Mouse (Mus musculus) frontal cortex, adult (tissue): ENCODE measurements around the gene Stab1.

Source experiments
- ATAC-seq: cut with Nextera tagmentation; 2 replicates; pipeline ENCODE4 v1.9.2; 2017; ENCODE audit warnings: mild to moderate bottlenecking, moderate library complexity, mixed read lengths; ENCODE audit not compliant: low TSS enrichment

The Stab1 gene

DNA sequence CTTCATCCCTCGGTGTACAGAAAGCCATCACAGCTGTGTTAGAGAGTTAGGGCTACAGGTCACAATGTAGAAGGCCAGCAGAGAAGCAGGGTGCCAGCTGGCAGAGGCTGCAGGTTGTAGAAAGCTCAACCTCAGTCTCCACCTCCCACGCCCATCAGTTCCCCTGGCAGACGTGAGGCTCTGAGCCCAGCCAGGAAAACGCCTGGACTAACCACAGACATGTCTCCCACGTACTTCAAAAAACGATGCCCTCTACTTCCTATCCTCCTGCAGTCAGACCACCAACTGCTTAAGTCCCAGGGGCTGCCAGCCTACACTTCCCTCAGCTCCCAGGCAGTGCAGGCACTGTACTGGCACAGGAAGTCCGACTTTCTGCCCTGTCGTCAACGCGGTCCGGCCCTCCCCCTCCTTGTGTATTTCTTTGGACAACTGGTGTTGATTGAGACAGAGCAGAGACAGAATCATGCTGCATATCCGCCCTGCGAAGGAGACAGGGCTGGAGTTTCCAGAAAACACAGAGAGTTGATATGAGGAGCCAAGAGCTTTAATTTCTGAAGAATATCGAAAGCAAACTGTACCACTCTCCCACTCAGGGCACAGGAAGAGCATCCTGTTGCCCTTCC is 26.6 kb upstream of the Stab1 start:
- ATAC-seq: 0 out of 2 replicates have a peak, but pooled peaks have one; percentile 25

DNA sequence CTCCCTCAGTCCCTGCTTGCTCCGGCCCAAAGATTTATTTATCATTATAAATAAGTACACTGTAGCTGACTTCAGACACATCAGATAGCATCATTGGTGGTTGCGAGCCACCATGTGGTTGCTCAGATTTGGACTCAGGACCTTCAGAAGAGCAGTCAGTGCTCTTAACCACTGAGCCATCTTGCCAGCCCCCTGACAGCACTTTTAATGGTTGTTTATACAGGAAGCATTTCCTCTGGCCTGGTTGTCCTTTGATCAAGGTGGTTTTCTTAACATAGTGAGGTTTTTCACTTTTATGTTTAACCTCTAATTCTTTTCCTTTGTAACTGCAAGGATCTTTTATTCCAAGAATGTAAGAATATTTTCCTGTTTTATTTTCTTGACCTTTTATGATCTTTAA is 26.0 kb upstream of the Stab1 start:
- no peak for ATAC-seq

- ATAC-seq: no peak
Measured at GRCm38 (mm10) chr14:31193791-31194190, 25.4 kb upstream of the Stab1 start.

DNA sequence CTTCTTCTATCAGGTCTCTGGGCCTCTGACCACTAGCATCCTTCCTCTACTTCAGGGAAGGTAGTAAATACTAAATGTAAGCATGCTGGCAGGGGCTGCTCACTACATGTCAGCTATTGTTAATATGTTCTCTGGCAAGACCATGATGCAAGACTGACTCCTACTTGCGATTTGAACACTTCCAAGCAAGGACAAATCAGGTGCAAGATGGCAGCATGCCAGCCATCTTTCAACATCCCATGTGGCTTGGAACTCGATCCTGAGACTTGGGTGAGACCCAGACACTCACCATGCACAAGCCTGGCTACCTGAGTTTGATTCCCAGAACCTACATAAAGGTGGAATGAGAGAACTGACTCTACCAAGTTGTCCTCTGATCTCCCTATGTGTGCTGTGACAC is 23.5 kb upstream of the Stab1 start:
- ATAC-seq: no peak

- ATAC-seq: no peak
Measured at GRCm38 (mm10) chr14:31189348-31189747, 20.9 kb upstream of the Stab1 start.

DNA sequence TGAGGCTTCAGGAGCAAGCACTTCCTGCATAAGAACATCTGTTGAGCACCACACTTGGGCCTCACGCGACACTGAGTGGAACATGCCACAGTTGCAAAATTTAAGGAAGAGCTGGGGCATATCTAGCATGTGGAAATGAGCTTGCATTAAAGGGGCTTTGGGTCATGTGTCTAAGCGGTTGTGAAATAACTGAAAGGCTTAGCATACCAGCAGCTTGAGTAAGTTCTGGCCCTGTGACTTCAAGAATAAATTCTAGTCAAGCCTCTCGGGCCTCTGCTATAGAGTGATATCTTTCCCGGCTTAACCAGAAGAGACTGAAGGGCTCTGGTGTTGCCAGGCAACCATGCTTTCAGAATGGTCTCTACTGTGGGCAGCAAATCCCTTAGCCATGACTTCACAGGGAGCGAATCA is 20.3 kb upstream of the Stab1 start:
- 0 out of 2 replicates have a peak, but pooled peaks have one; percentile 33 for ATAC-seq

DNA sequence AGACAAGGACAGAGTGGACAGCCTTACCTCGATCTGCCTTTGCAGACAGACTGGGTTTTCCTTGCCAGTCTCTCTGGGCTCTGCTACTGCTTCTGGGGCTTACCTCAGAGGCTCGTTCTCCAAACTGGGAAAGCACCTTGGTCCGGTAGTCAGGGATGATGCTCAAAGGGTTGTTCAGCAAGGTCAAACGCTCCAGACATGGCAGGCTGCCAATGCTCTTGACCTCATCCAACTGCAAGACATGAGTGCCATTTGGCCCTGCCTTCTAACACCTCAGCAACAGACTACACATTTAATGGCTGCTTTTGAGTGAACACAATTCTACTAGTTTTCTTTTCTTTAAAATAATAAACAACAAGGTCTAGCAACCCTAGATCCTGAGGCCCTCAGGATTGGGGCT is 18.2 kb upstream of the Stab1 start:
- no peak for ATAC-seq

GRCm38 (mm10) chr14:31184195-31184594 is 15.8 kb upstream of the Stab1 start:
- ATAC-seq: no peak

- ATAC-seq: no peak
Measured at GRCm38 (mm10) chr14:31183541-31183940, 15.1 kb upstream of the Stab1 start.

GRCm38 (mm10) chr14:31182786-31183290 is 14.4 kb upstream of the Stab1 start:
- no peak for ATAC-seq

GRCm38 (mm10) chr14:31181512-31181911 is 13.1 kb upstream of the Stab1 start:
- no peak for ATAC-seq

GRCm38 (mm10) chr14:31179677-31180365 is 11.4 kb upstream of the Stab1 start:
- ATAC-seq: 0 out of 2 replicates have a peak, but pooled peaks have one; percentile 16

- ATAC-seq: no peak
Measured at GRCm38 (mm10) chr14:31177715-31178114, 9.3 kb upstream of the Stab1 start.

GRCm38 (mm10) chr14:31177287-31177686 is 8.8 kb upstream of the Stab1 start:
- ATAC-seq: no peak

DNA sequence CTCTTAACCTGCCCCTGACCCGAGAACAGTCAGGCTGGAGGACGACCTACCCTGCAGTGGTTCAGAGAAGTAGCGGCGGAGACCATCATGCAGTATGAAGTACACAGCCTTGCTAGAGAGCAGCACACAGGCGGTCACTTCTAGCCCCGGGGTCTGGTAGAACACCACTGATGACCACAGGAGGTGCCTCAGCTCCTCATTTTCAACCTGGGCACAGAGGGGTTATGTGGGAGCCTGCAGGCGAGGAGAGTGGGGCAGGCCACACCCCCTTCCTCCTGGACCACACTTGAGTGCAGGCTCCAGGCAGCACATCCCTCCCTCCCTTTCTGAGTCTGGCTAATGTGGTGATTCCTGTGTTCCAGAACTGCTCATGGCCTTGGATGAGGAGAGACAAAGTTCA is 5.1 kb upstream of the Stab1 start:
- no peak for ATAC-seq

DNA sequence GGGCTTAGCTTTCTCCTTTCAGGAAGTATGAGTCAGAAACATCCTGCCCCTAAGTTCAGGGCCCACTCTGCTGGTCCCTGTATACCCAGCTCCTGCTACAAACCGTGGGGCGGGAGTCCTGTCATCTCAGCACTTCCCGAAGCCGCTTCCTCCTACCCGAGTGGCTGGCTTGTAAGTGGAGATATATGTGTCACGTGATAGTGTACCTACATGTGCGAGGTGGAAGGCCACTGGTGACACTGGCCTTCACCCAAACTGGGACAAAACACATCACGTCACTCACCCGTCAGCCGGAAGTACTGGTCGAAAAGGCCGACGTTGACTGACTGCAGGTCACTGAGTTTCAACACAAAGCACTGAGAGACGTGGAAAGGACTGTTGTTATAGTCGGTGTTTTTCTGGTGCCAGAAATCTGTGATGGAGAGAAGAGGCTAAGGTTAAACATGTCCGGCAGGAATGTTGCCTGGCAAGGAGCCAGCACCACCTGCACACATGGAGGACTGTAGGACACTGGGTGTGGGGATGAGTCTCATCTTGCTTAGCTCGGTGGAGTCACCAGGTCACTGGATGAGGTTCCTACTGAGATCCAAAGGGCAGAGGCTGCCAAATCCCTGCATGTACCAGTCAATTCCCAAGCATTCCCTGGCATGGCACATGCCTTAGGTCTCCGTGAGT is 4.5 kb upstream of the Stab1 start:
- no peak for ATAC-seq

- no peak for ATAC-seq
Measured at GRCm38 (mm10) chr14:31171821-31172220, 3.4 kb upstream of the Stab1 start.

DNA sequence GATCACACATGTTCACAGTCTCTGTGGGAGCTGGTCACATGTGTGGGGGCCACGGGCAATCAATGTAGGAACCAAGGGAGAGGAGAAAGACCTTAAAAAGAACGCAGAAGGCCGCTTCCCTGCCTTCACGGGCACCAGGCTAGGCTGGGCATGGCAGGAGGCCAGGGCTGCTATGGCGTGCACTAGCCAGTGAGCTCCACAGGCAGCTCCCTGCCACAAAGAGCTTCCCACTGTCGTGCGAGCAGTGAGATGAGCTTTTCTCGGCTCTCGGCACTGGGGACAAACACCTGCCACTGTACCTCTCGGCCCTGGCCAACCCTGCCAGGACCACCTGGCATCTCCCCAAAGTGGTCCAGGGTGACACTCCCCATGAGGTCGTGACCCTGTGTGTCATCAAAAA is 2.9 kb upstream of the Stab1 start:
- ATAC-seq: no peak

- no peak for ATAC-seq
Measured at GRCm38 (mm10) chr14:31170963-31171362, 2.5 kb upstream of the Stab1 start.

DNA sequence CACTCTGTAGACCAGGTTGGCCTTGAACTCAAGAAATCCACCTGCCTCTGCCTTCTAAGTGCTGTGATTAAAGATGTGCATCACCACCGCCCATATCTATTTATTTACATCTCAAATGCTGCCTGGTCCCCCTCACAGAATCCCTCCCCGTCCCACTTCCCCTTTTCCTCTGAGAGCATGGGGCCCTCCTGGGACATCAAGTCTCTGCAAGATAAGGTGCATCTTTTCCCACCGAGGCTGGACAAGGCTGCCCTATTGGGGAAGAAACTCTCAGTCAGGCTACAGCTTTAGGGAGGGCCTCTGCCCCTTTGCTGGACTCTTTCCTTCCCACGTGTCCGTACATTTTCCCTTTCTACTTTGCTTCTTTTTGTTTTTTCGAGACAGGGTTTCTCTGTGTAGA is 1.1 kb upstream of the Stab1 start:
- ATAC-seq: no peak

- ATAC-seq: no peak
Measured at GRCm38 (mm10) chr14:31166827-31167226, 1.6 kb downstream of the Stab1 start.

DNA sequence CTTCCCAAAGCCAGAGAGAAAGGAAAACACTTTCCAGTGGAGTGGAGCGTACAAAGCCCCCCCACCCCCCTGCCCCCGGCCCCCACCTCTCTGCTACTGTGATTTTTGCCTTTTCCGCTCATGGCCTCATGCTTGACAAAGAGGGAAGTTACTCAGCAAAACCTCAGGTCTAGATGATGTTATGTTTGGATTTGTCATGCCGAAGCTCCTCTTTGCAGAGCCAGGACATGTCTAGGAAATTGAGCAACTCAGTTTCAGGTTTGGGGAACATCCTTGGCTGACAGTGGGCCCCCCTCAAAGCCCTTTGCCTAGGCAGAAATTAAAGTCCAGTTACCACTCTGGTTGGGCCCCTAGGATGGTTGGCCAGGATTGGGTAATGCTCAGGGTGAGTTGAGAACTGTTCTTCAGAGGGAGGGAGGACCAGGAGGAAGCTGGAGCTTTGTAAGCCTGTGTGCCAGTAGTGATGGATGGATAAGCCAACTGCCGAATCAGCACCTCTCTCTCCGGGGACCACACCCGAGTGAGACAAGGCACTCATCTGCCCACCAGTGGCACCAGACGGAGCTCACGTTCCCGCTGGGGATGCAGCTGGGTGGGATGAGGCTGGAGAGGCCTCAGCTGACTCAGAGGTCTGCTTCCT is 2.3 kb downstream of the Stab1 start:
- peak; percentile 68 for ATAC-seq
